Mouse (Mus musculus): ENCODE data around the gene Cep152. TPM values are rescaled to one million over a fixed set of nuclear protein-coding genes. Genes with fewer than 3 reads are reported as not detected.

The Cep152 gene
- polyA plus RNA-seq, 1 experiment = 9.7 TPM

DNA sequence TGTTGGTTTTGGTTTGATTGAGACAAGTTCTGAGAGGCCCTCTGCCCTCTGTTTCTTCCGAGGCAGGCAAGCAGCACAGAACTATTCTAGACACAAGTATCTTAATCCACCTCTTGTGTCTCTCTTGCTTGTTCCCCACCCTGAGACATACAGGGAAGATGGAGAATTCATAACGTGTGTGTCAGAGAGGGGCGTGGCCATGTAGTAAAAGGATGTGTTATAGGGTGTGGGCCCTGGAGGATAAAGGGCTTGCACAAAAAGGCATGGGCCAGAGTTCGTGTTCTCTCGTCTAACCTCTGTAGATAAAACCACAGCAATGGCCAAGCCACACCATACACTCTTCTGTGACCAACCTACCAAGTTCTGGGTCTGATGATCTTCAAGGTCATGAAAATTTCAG is 98.3 kb downstream of the Cep152 start:
- Histone ChIP-seq H3K4me3 (ENCODE audit: low read depth, low read length) (no peak overlapping the region), H3K4me1 (ENCODE audit: control insufficient read depth, insufficient read depth, low read length) (no peaks in the 10 kb centered on the region), H3K9me3 (replicated peaks; ENCODE audit: control insufficient read depth, insufficient read depth, low read length, poor library complexity, severe bottlenecking) (no peaks in the 10 kb centered on the region), H3K9ac (ENCODE audit: low read depth, poor library complexity, severe bottlenecking) (no peak overlapping the region), H3K27ac (ENCODE audit: insufficient read depth, low read length) (no peak overlapping the region), H3K27me3 (ENCODE audit: control insufficient read depth, insufficient read depth, low read length, poor library complexity, severe bottlenecking) (no peaks in the 10 kb centered on the region), H3K36me3 (ENCODE audit: control insufficient read depth, insufficient read depth, low read length, poor library complexity, severe bottlenecking) (no peaks in the 10 kb centered on the region)
- TF ChIP-seq EP300 (IDR thresholded peaks at IDR 0.05; ENCODE audit: insufficient read depth, low read depth, low read length) (no peak), CTCF (IDR thresholded peaks at IDR 0.05; ENCODE audit: low read depth, low read length) (no peak), POLR2A (IDR thresholded peaks at IDR 0.05; ENCODE audit: insufficient read depth, low read length) (no peak)

DNA sequence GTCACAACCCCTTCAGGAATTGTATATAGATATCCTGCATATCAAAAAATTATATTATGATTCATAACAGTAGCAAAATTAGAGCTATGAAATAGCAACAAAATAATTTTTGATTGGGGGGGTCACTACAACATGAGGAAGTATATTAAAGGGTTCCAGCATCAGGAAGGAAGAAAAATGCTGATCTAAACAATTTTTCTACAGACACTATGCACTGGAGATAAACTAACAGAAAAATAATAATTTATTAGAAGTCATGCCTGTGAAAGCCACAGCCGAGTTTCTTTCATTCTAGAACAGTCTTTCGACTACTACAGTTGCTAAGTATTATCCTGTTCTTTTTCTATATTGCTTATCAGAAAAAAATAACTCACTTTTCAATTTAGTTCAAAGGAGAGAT is 99.4 kb downstream of the Cep152 start:
- no peak overlapping the region for H3K27ac ChIP-seq (ENCODE audit: insufficient read depth, low read length)

DNA sequence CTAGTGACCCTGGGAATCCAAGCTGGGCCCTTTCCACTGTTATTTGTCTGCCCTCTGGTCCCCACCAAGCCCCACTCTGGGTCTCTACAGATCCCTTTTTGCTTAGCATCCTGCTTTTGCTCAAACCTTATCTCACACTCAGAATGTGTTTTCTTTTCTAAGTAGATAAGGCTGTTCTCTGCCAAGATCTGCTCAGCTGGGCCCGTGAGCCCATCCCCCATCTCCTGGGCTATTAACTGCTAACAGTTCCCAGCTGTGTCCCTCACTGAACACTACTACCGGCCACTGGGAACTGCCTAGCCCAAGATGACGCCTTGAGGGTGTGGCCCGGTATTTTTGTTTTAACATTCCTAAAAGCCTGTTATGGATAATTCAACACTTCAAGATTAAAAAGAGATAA is 108.3 kb downstream of the Cep152 start:
- Histone ChIP-seq H3K27me3 (ENCODE audit: control insufficient read depth, insufficient read depth, low read length, poor library complexity, severe bottlenecking) (no peaks in the 10 kb centered on the region), H3K9me3 (replicated peaks; ENCODE audit: control insufficient read depth, insufficient read depth, low read length, poor library complexity, severe bottlenecking) (no peaks in the 10 kb centered on the region), H3K9ac (ENCODE audit: low read depth, poor library complexity, severe bottlenecking) (no peak overlapping the region), H3K4me3 (ENCODE audit: low read depth, low read length) (no peak overlapping the region), H3K4me1 (ENCODE audit: control insufficient read depth, insufficient read depth, low read length) (no peaks in the 10 kb centered on the region), H3K27ac (ENCODE audit: insufficient read depth, low read length) (no peak overlapping the region), H3K36me3 (ENCODE audit: control insufficient read depth, insufficient read depth, low read length, poor library complexity, severe bottlenecking) (no peaks in the 10 kb centered on the region)
- no peak for TF ChIP-seq CTCF (IDR thresholded peaks at IDR 0.05; ENCODE audit: low read depth, low read length)
- TF ChIP-seq EP300 (IDR thresholded peaks at IDR 0.05; ENCODE audit: insufficient read depth, low read depth, low read length) = no peak
- no peak for TF ChIP-seq POLR2A (IDR thresholded peaks at IDR 0.05; ENCODE audit: insufficient read depth, low read length)

More for the DNA sequence above, 99.4 kb downstream of the Cep152 start:
- Histone ChIP-seq H3K4me1 (ENCODE audit: control insufficient read depth, insufficient read depth, low read length) (no peaks in the 10 kb centered on the region), H3K9ac (ENCODE audit: low read depth, poor library complexity, severe bottlenecking) (no peak overlapping the region), H3K36me3 (ENCODE audit: control insufficient read depth, insufficient read depth, low read length, poor library complexity, severe bottlenecking) (no peaks in the 10 kb centered on the region), H3K27me3 (ENCODE audit: control insufficient read depth, insufficient read depth, low read length, poor library complexity, severe bottlenecking) (no peaks in the 10 kb centered on the region), H3K9me3 (replicated peaks; ENCODE audit: control insufficient read depth, insufficient read depth, low read length, poor library complexity, severe bottlenecking) (no peaks in the 10 kb centered on the region), H3K4me3 (ENCODE audit: low read depth, low read length) (no peak overlapping the region)
- TF ChIP-seq CTCF (IDR thresholded peaks at IDR 0.05; ENCODE audit: low read depth, low read length) (no peak), POLR2A (IDR thresholded peaks at IDR 0.05; ENCODE audit: insufficient read depth, low read length) (no peak), EP300 (IDR thresholded peaks at IDR 0.05; ENCODE audit: insufficient read depth, low read depth, low read length) (no peak)

DNA sequence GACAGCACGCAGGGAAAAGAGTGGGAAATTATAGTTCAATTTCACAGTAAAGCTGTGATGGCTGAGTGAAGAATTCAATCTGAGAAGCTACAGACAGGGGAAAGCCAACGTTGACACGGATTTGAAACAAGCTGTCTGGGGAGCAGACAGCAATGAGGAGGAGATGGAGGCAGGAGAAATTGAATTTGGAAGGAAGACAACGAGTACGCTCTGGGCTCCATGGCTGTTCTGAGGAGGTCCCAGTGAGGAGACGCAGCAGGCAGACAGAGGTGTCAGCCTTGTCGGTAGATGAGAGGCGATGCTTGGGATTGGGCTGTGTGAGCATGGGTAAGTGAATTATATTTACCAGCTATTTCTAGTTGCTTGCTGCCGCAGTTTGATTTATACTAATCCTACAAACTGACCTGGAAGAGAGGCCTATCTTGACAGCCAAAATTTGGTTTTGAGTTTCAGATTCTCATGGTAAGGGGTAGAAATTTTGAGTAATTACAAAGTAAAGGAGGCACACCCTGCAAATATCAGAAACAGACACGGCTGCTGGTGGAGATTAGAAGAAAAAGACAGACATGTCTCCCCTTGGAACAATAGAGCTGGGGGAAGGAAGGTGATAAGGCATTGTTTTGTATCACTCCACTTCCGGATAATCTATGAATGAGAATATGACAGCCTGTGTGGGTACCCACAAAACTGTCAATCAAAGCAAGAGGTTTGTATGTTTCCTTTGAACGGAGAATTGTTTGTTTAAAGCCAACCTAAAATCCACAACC is 109.4 kb downstream of the Cep152 start:
- no peaks in the 10 kb centered on the region for H3K36me3 ChIP-seq (ENCODE audit: control insufficient read depth, insufficient read depth, low read length, poor library complexity, severe bottlenecking)
- H3K4me3 ChIP-seq (ENCODE audit: low read depth, low read length) = no peak overlapping the region
- H3K9ac ChIP-seq (ENCODE audit: low read depth, poor library complexity, severe bottlenecking) = no peak overlapping the region
- H3K27ac ChIP-seq (ENCODE audit: insufficient read depth, low read length) = no peak overlapping the region
- no peaks in the 10 kb centered on the region for H3K27me3 ChIP-seq (ENCODE audit: control insufficient read depth, insufficient read depth, low read length, poor library complexity, severe bottlenecking)
- TF ChIP-seq EP300 (IDR thresholded peaks at IDR 0.05; ENCODE audit: insufficient read depth, low read depth, low read length) (no peak), CTCF (IDR thresholded peaks at IDR 0.05; ENCODE audit: low read depth, low read length) (no peak), POLR2A (IDR thresholded peaks at IDR 0.05; ENCODE audit: insufficient read depth, low read length) (no peak)
- H3K9me3 ChIP-seq (replicated peaks; ENCODE audit: control insufficient read depth, insufficient read depth, low read length, poor library complexity, severe bottlenecking) = no peaks in the 10 kb centered on the region
- no peaks in the 10 kb centered on the region for H3K4me1 ChIP-seq (ENCODE audit: control insufficient read depth, insufficient read depth, low read length)

DNA sequence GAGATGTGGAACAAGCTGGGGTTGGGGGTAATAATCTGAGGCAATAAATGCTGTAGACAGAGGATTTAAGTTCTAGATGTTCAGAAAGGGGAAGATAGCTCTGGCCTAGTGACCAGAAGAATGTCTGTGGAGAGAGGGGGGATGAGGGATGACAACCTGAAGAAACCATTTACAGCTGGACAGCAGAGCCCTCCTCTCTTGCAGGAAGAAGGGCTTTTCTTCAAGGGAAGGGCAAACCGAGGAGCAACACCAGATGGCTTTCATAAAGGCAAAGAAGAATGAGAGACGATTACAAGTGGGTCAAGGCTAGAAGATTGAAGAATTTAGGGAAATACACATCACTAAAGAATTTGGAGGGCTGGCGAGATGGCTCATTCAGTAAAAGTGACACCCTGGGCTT is 110.5 kb downstream of the Cep152 start:
- no peak for TF ChIP-seq CTCF (IDR thresholded peaks at IDR 0.05; ENCODE audit: low read depth, low read length)
- no peak for TF ChIP-seq POLR2A (IDR thresholded peaks at IDR 0.05; ENCODE audit: insufficient read depth, low read length)
- no peak for TF ChIP-seq EP300 (IDR thresholded peaks at IDR 0.05; ENCODE audit: insufficient read depth, low read depth, low read length)
- H3K27me3 ChIP-seq (ENCODE audit: control insufficient read depth, insufficient read depth, low read length, poor library complexity, severe bottlenecking) = no peaks in the 10 kb centered on the region
- no peaks in the 10 kb centered on the region for H3K36me3 ChIP-seq (ENCODE audit: control insufficient read depth, insufficient read depth, low read length, poor library complexity, severe bottlenecking)
- H3K4me3 ChIP-seq (ENCODE audit: low read depth, low read length) = no peak overlapping the region
- H3K4me1 ChIP-seq (ENCODE audit: control insufficient read depth, insufficient read depth, low read length) = no peaks in the 10 kb centered on the region
- no peak overlapping the region for H3K27ac ChIP-seq (ENCODE audit: insufficient read depth, low read length)
- no peaks in the 10 kb centered on the region for H3K9me3 ChIP-seq (replicated peaks; ENCODE audit: control insufficient read depth, insufficient read depth, low read length, poor library complexity, severe bottlenecking)
- no peak overlapping the region for H3K9ac ChIP-seq (ENCODE audit: low read depth, poor library complexity, severe bottlenecking)

Other genes starting within 250 kb of the Cep152 start
- not detected in 2 replicates for gene Gm9913, start 120.0 kb downstream of the Cep152 start, polyA plus RNA-seq (2011; ENCODE audit: insufficient read depth, insufficient read length, low read depth, missing spikeins)
- 2.0 and 2.4 TPM in 2 replicates for gene Fbn1, start 117.1 kb downstream of the Cep152 start, polyA plus RNA-seq (2011; ENCODE audit: insufficient read depth, insufficient read length, low read depth, missing spikeins)
- gene Eid1, start 48.0 kb upstream of the Cep152 start, polyA plus RNA-seq (2011; ENCODE audit: insufficient read depth, insufficient read length, low read depth, missing spikeins) = 14.7 and 15.2 TPM in 2 replicates
- gene Shc4, start 99.0 kb upstream of the Cep152 start, polyA plus RNA-seq (2011; ENCODE audit: insufficient read depth, insufficient read length, low read depth, missing spikeins) = 0.32 and 0.42 TPM in 2 replicates
- gene Secisbp2l, start 157.8 kb upstream of the Cep152 start, polyA plus RNA-seq (2011; ENCODE audit: insufficient read depth, insufficient read length, low read depth, missing spikeins) = 20.8 and 21.4 TPM in 2 replicates
- gene Galk2, start 234.0 kb upstream of the Cep152 start, polyA plus RNA-seq (2011; ENCODE audit: insufficient read depth, insufficient read length, low read depth, missing spikeins) = 19.0 and 21.4 TPM in 2 replicates
- 208 and 233 TPM in 2 replicates for gene Cops2, start 234.0 kb upstream of the Cep152 start, polyA plus RNA-seq (2011; ENCODE audit: insufficient read depth, insufficient read length, low read depth, missing spikeins)

Measured in ES-Bruce4 (cell line).